12 mouse cellular contexts compared by ENCODE assay signal in the genomic region with DNA sequence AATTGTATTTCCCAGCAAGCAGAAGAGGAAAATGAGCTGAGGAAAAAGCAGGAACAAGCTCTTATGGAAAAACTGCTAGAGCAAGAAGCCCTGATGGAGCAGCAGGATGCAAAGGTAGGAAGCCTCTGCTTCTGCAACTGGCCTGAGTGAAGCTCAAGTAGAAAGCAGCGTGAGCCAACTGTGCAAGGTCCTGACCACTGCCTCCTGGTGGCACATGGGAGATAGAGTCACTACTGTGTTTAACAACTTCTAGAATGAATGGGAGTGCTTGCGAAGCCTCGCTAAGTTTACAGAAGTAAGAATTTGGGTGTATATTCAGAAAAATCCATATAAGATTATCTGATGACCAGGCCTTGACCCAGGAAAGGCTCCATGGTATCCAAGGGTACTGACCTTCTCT.
DNase-seq lines count a peak whose midpoint lies in the region; ATAC-seq and TF ChIP-seq lines count a peak whose summit lies in the region.
"Had no signal": no experiment of that assay in that cellular context is flagged by ENCODE, and none has a peak within 500 bp of the region (broad histone marks: within the 10 kb centered on the region; RNA-seq: fewer than 3 reads in every experiment).

No protein-coding gene starts in this region.

- no peak for TF ChIP-seq POLR2A in heart, adult 2 months (IDR thresholded peaks at IDR 0.05; ENCODE audit: insufficient read depth, low read depth, low read length)

- WGBS in heart, adult 2 months: 89% methylated on average over 3 of the region's 3 CpGs
- WGBS in midbrain, embryonic 14.5 days: 89% methylated on average over 3 of the region's 3 CpGs
- 89% methylated on average over 3 of the region's 3 CpGs for WGBS in midbrain, embryonic 15.5 days

- no peaks in the 10 kb centered on the region for H3K27me3 ChIP-seq in heart, adult 2 months (ENCODE audit: control insufficient read depth, insufficient read depth, low read length)
- no peaks in the 10 kb centered on the region for H3K27me3 ChIP-seq in midbrain, embryonic 14.5 days (ENCODE audit: control insufficient read depth, insufficient read depth, low read length)
- no peaks in the 10 kb centered on the region for H3K27me3 ChIP-seq in midbrain, embryonic 15.5 days (replicated peaks)
- H3K27me3 ChIP-seq: embryonic facial prominence, embryonic 12.5 days; hindbrain, embryonic 15.5 days; liver, embryonic 13.5 days had no signal

- H3K36me3 ChIP-seq in heart, adult 2 months (ENCODE audit: control insufficient read depth, insufficient read depth, low read length): no peaks in the 10 kb centered on the region
- peaks cover 59% of the 10 kb centered on the region for H3K36me3 ChIP-seq in midbrain, embryonic 14.5 days (ENCODE audit: control insufficient read depth, insufficient read depth, low read length)
- H3K36me3 ChIP-seq in midbrain, embryonic 15.5 days (replicated peaks): peaks cover 21% of the 10 kb centered on the region
- H3K36me3 ChIP-seq: liver, embryonic 13.5 days had no signal

- TF ChIP-seq EP300 in heart, adult 2 months (IDR thresholded peaks at IDR 0.05; ENCODE audit: insufficient read depth, low read depth, low read length): no peak

- H3K9me3 ChIP-seq in midbrain, embryonic 14.5 days (ENCODE audit: control insufficient read depth, low read length): no peaks in the 10 kb centered on the region
- H3K9me3 ChIP-seq in midbrain, embryonic 15.5 days: no peaks in the 10 kb centered on the region
- H3K9me3 ChIP-seq: embryonic facial prominence, embryonic 12.5 days; hindbrain, embryonic 15.5 days; liver, embryonic 13.5 days had no signal

- H3K4me3 ChIP-seq in heart, adult 2 months: no peak overlapping the region
- H3K4me3 ChIP-seq in midbrain, embryonic 14.5 days (replicated peaks; ENCODE audit: low read depth, low read length): no peak overlapping the region
- H3K4me3 ChIP-seq in midbrain, embryonic 15.5 days: no peak overlapping the region
- H3K4me3 ChIP-seq: embryonic facial prominence, embryonic 12.5 days; hindbrain, embryonic 15.5 days; liver, embryonic 13.5 days had no signal

- no peaks in the 10 kb centered on the region for H3K79me2 ChIP-seq in heart, adult 2 months (replicated peaks; ENCODE audit: control insufficient read depth, insufficient read depth, low read length)

- no peak overlapping the region for H3K27ac ChIP-seq in heart, adult 2 months
- no peak overlapping the region for H3K27ac ChIP-seq in midbrain, embryonic 14.5 days (replicated peaks; ENCODE audit: low read depth, low read length)
- H3K27ac ChIP-seq in midbrain, embryonic 15.5 days: no peak overlapping the region
- H3K27ac ChIP-seq: embryonic facial prominence, embryonic 12.5 days; hindbrain, embryonic 15.5 days; liver, embryonic 13.5 days had no signal

- DNase-seq in heart, adult 2 months: no peak
- no peak for DNase-seq in heart, postnatal 25 days (ENCODE audit: low spot score)
- DNase-seq in midbrain, embryonic 14.5 days: peak; percentile 16
- DNase-seq in R1 (ENCODE audit: low read depth, low spot score): peak; percentile 51
- peak; percentile 12 for DNase-seq in lung, postnatal 14 days
- DNase-seq: layer of hippocampus, adult 9-11 months; liver, embryonic 13.5 days had no signal

- H3K4me1 ChIP-seq in heart, adult 2 months (ENCODE audit: control insufficient read depth, insufficient read depth, low read length): no peaks in the 10 kb centered on the region
- no peaks in the 10 kb centered on the region for H3K4me1 ChIP-seq in midbrain, embryonic 14.5 days (ENCODE audit: control insufficient read depth, insufficient read depth, low read length)
- H3K4me1 ChIP-seq in midbrain, embryonic 15.5 days: no peaks in the 10 kb centered on the region
- H3K4me1 ChIP-seq: embryonic facial prominence, embryonic 12.5 days; hindbrain, embryonic 15.5 days; liver, embryonic 13.5 days had no signal

- ATAC-seq in midbrain, embryonic 14.5 days (ENCODE audit: low FRiP score, low TSS enrichment): no peak
- no peak for ATAC-seq in midbrain, embryonic 15.5 days (replicated peaks)
- ATAC-seq in erythroblast, adult 5-6 weeks (replicated peaks; ENCODE audit: low FRiP score, poor library complexity, severe bottlenecking): no peak
- no peak for ATAC-seq in granulocyte monocyte progenitor cell, adult 5-6 weeks (replicated peaks; ENCODE audit: poor library complexity, severe bottlenecking)

- intact Hi-C loops in heart, adult 2 months (cut with DNase I): no loop called here
- intact Hi-C loops in heart, postnatal 25 days (cut with DNase I): no loop called here

- H3K4me2 ChIP-seq in midbrain, embryonic 14.5 days (ENCODE audit: low read length): no peak overlapping the region
- H3K4me2 ChIP-seq in midbrain, embryonic 15.5 days: no peak overlapping the region
- H3K4me2 ChIP-seq: embryonic facial prominence, embryonic 12.5 days; hindbrain, embryonic 15.5 days; liver, embryonic 13.5 days had no signal

- H3K9ac ChIP-seq in heart, adult 2 months (ENCODE audit: low read depth, low read length): no peak overlapping the region
- no peak overlapping the region for H3K9ac ChIP-seq in midbrain, embryonic 14.5 days (replicated peaks; ENCODE audit: low read length)
- H3K9ac ChIP-seq in midbrain, embryonic 15.5 days: no peak overlapping the region
- H3K9ac ChIP-seq: embryonic facial prominence, embryonic 12.5 days; hindbrain, embryonic 15.5 days; liver, embryonic 13.5 days had no signal

- TF ChIP-seq CTCF in heart, adult 2 months (IDR thresholded peaks at IDR 0.05): peak; percentile 29

Comparison
In these comparisons a context has a peak if more than half of its experiments do, and no peak if none do; other contexts are left out.
1. DNase-seq: peak in midbrain, embryonic 14.5 days (single experiment), R1 (single experiment) and lung, postnatal 14 days (single experiment); none in heart, adult 2 months (0 of 2) and heart, postnatal 25 days (single experiment).